Mouse (Mus musculus) intestine, postnatal 0 days (tissue): Measurements from ENCODE around the gene Qpctl. TPM values are rescaled to one million over a fixed set of nuclear protein-coding genes. Genes with fewer than 3 reads are reported as not detected.
A peak's percentile ranks its signal among the peaks of the same experiment; 100 is the strongest.

ENCODE experiments used
- ATAC-seq: fragments of 200-750 bp; cut with Nextera tagmentation; 2 replicates; pipeline ENCODE4 v1.8.0; 2017; ENCODE audit warnings: mild to moderate bottlenecking, moderate TSS enrichment, moderate library complexity
- H3K27ac ChIP-seq: fragments of 300-500 bp; sonication (generic); 2 replicates; pipeline ENCODE4 v1.5.1; 2014; ENCODE audit warnings: mild to moderate bottlenecking, low read depth, low read length, moderate library complexity
- H3K27me3 ChIP-seq: fragments of 300-500 bp; sonication (generic); replicated peaks from 2 replicates; pipeline ENCODE4 v1.6.1; 2014; ENCODE audit warnings: low read length, mixed read lengths; ENCODE audit not compliant: control insufficient read depth, insufficient read depth
- H3K36me3 ChIP-seq: fragments of 300-500 bp; sonication (generic); 2 replicates; pipeline ENCODE4 v1.6.1; 2014; ENCODE audit warnings: mild to moderate bottlenecking, moderate library complexity; ENCODE audit not compliant: control insufficient read depth, insufficient read depth
- H3K4me1 ChIP-seq: fragments of 300-500 bp; sonication (generic); replicated peaks from 2 replicates; pipeline ENCODE4 v1.6.1; 2014; ENCODE audit warnings: antibody characterized with exemption, low read length, mixed read lengths; ENCODE audit not compliant: control insufficient read depth, insufficient read depth
- H3K4me2 ChIP-seq: fragments of 300-500 bp; sonication (generic); replicated peaks from 2 replicates; pipeline ENCODE4 v1.6.1; 2014; ENCODE audit warnings: low read depth, mild to moderate bottlenecking, moderate library complexity
- H3K4me3 ChIP-seq: fragments of 300-500 bp; sonication (generic); 2 replicates; pipeline ENCODE4 v1.5.1; 2014; ENCODE audit warnings: low read depth, low read length
- H3K9ac ChIP-seq: fragments of 300-500 bp; sonication (generic); 2 replicates; pipeline ENCODE4 v1.6.1; 2014; ENCODE audit warnings: mild to moderate bottlenecking, low read depth, low read length
- H3K9me3 ChIP-seq: fragments of 300-500 bp; sonication (generic); 2 replicates; pipeline ENCODE4 v1.6.1; 2016; ENCODE audit warnings: mixed run types; ENCODE audit not compliant: control insufficient read depth
- CTCF ChIP-seq: sonication (generic); IDR thresholded peaks from 2 replicates; pipeline ENCODE4 v1.5.1; 2016; ENCODE audit warnings: low read depth, mild to moderate bottlenecking, control low read depth, antibody characterized with exemption, moderate library complexity
- WGBS: fragments of 180-500 bp; shearing (Covaris S2); extraction: QIAGEN DNeasy Blood & Tissue Kit; methylation state at CpG from one replicate; pipeline ENCODE4 v1.1.7; 2014; 5-methylcytosine and 5-hydroxymethylcytosine counted together
- microRNA counts: library from miRNA; unstranded; fragments of <30 nt; microRNA quantifications from one replicate; lab custom pipeline; 2016
- microRNA-seq: library from miRNA; unstranded; fragments of <30 nt; microRNA quantifications from one replicate; pipeline ENCODE4, GENCODE M21; 2016
- polyA plus RNA-seq: library from polyadenylated mRNA; unstranded; fragments of >200 nt; fragmentation: Nextera tagmentation; extraction: Ambion mirVana; gene quantifications from 2 replicates; pipeline ENCODE4 v1.2.1, GENCODE M21; 2015

Gene Qpctl
- polyA plus RNA-seq, 1 experiment from 2014 or later, result 7.3 TPM

DNA sequence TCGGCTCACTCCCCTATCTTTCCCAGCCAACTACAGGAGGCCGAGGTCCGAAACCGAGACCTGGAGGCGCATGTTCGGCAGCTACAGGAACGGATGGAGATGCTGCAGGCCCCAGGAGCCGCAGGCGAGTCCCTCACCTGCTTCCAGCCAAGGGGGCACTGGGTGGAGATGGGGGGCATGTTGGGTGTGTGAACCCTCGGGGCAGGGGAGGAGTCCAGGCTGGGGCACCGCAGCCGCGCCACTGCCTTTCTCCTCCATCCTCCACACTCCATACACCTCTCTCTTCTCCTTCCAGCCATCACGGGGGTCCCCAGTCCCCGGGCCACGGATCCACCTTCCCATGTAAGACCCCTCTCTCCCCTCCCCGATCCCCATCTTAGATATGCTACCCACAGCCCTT, 57.2 kb downstream of the Qpctl start:
- Histone ChIP-seq H3K9me3 (no peaks in the 10 kb centered on the region), H3K4me2 (no peak overlapping the region), H3K36me3 (peaks cover 11% of the 10 kb centered on the region), H3K9ac (no peak overlapping the region), H3K27me3 (no peaks in the 10 kb centered on the region), H3K27ac (no peak overlapping the region), H3K4me3 (no peak overlapping the region), H3K4me1 (peaks cover 3% of the 10 kb centered on the region)
- WGBS, result 69% methylated on average over 17 of the region's 17 CpGs
- no peak for ATAC-seq
- TF ChIP-seq CTCF, result no peak

MicroRNA genes within 50 kb of the gene (microRNA counts, 519-probe panel; counts per million panel counts)
- microRNA mmu-miR-330 (lab: Ali Mortazavi, UCI), result not detected

Small RNAs within 50 kb of the gene (microRNA-seq; reads per million reads assigned to microRNA genes)
- gene Mir330, result 110 reads per million, percentile 48 among the genes with 10 or more reads in this experiment

Other genes starting within 250 kb of the Qpctl start
- 13.5 and 15.1 TPM in 2 replicates for gene Ccdc61, start 238.9 kb downstream of the Qpctl start, polyA plus RNA-seq
- gene Nova2, start 223.4 kb downstream of the Qpctl start, polyA plus RNA-seq, result 0.18 and 0.24 TPM in 2 replicates
- not detected in 2 replicates for gene Nanos2, start 161.9 kb downstream of the Qpctl start, polyA plus RNA-seq
- gene Mypop, start 158.0 kb downstream of the Qpctl start, polyA plus RNA-seq, result 1.1 and 1.2 TPM in 2 replicates
- gene Irf2bp1, start 145.2 kb downstream of the Qpctl start, polyA plus RNA-seq, result 11.4 and 11.9 TPM in 2 replicates
- 11.8 and 12.4 TPM in 2 replicates for gene Foxa3, start 125.8 kb downstream of the Qpctl start, polyA plus RNA-seq
- gene Sympk, start 124.9 kb downstream of the Qpctl start, polyA plus RNA-seq, result 8.9 and 9.1 TPM in 2 replicates
- gene Rsph6a, start 94.6 kb downstream of the Qpctl start, polyA plus RNA-seq, result not detected in 2 replicates
- 4.7 and 5.4 TPM in 2 replicates for gene Dmwd, start 73.1 kb downstream of the Qpctl start, polyA plus RNA-seq
- 50.8 and 60.4 TPM in 2 replicates for gene Dmpk, start 65.4 kb downstream of the Qpctl start, polyA plus RNA-seq
- gene Six5, start 54.7 kb downstream of the Qpctl start, polyA plus RNA-seq, result 4.6 and 5.1 TPM in 2 replicates
- gene Gm4969, start 30.9 kb downstream of the Qpctl start, polyA plus RNA-seq, result 0.38 and 0.39 TPM in 2 replicates
- 4.8 and 5.1 TPM in 2 replicates for gene Fbxo46, start 29.4 kb downstream of the Qpctl start, polyA plus RNA-seq
- 66.3 and 69.6 TPM in 2 replicates for gene Snrpd2, start 431 bp upstream of the Qpctl start, polyA plus RNA-seq
- 0.48 and 0.67 TPM in 2 replicates for gene Gipr, start 16.8 kb upstream of the Qpctl start, polyA plus RNA-seq
- 5.0 and 5.1 TPM in 2 replicates for gene Eml2, start 27.1 kb upstream of the Qpctl start, polyA plus RNA-seq
- gene Gpr4, start 63.2 kb upstream of the Qpctl start, polyA plus RNA-seq, result 1.3 and 1.6 TPM in 2 replicates
- gene Opa3, start 79.0 kb upstream of the Qpctl start, polyA plus RNA-seq, result 26.5 and 27.5 TPM in 2 replicates
- gene Vasp, start 122.5 kb upstream of the Qpctl start, polyA plus RNA-seq, result 98.5 and 106 TPM in 2 replicates
- gene Ppm1n, start 130.8 kb upstream of the Qpctl start, polyA plus RNA-seq, result 0.12 and 0.14 TPM in 2 replicates
- 7.1 and 9.3 TPM in 2 replicates for gene Rtn2, start 133.3 kb upstream of the Qpctl start, polyA plus RNA-seq
- 0.12 and 0.54 TPM in 2 replicates for gene Fosb, start 160.8 kb upstream of the Qpctl start, polyA plus RNA-seq
- 22.1 and 27.1 TPM in 2 replicates for gene Ercc1, start 195.5 kb upstream of the Qpctl start, polyA plus RNA-seq
- gene Cd3eap, start 210.2 kb upstream of the Qpctl start, polyA plus RNA-seq, result 8.3 and 9.7 TPM in 2 replicates
- 1.4 TPM in 2 replicates for gene Ppp1r13l, start 210.5 kb upstream of the Qpctl start, polyA plus RNA-seq
- gene Ercc2, start 232.7 kb upstream of the Qpctl start, polyA plus RNA-seq, result 6.2 and 8.7 TPM in 2 replicates